Mouse (Mus musculus): ENCODE measurements around the gene Skap1.

- TF ChIP-seq CTCF (conservative IDR thresholded peaks at IDR 0.05; ENCODE audit: low read length) (peak; percentile 30; the same call in 1 of the 2 replicates), NANOG (IDR thresholded peaks at IDR 0.05; ENCODE audit: borderline replicate concordance, low read length) (no peak), POU5F1 (IDR thresholded peaks at IDR 0.05; ENCODE audit: borderline replicate concordance, low read length) (no peak)
Measured at GRCm38 (mm10) chr11:96735908-96736307, 271.5 kb downstream of the Skap1 start.

Measured in E14TG2a.4 (cell line).